Mouse (Mus musculus) CH12F3 (cell line): ENCODE data around the gene Rrbp1.

Source experiments
- in situ Hi-C: fragments of 300-500 bp; cut with MboI; formaldehyde crosslinking; loops from 2 replicates; pipeline ENCODE4 v1.14.3; 2020; ENCODE audit warnings: low sequenced_read_pairs

Gene Rrbp1

GRCm38 (mm10) chr2:144006686-144007085 lies 4.4 kb downstream of the Rrbp1 start:
- in situ Hi-C loops: loop anchor here (10.0 kb wide), 1 partner anchor 208 kb away; no protein-coding TSS in a partner anchor

DNA sequence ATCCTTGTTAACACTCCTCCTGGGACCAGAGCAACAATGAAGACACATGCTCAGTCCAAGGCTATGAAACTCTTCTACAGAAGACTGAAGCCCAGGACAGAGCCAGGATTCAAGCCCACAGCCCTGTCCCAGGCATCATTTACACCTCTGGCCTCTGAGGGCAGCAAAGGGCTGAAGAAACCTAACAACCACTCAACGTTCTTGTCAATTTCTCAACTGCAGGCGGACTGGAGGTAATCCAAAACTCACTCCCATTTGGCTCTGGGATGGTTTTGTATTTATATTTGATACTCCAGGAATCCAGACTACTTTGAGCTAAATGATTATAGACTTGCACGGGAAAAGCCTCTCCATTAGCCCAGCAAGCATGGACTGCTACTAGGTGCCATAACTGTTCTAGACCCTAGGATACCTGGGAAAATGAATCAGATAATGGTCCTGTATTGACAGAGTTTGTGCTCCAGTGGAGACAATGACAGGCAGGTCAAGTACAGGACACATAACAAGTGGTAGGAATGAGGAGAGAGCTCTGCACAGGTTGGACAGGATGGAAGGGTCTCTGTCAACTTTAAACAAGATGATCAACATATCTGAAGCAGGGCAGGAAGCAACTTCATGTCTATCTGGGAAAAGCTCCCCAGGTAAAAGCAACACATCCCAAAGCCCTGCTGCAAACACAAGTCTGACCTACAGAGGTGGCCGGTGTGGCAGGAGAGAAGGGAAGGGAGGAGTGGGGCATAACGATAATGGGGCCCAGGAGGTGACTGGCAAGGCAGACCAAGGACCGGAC lies 5.7 kb downstream of the Rrbp1 start:
- in situ Hi-C loops: loop anchor here (10.0 kb wide), 1 partner anchor 209 kb away; no protein-coding TSS in a partner anchor

- in situ Hi-C loops: loop anchor here (10.0 kb wide), 1 partner anchor 211 kb away; no protein-coding TSS in a partner anchor
Observed at GRCm38 (mm10) chr2:144003544-144003943, 7.5 kb downstream of the Rrbp1 start.

DNA sequence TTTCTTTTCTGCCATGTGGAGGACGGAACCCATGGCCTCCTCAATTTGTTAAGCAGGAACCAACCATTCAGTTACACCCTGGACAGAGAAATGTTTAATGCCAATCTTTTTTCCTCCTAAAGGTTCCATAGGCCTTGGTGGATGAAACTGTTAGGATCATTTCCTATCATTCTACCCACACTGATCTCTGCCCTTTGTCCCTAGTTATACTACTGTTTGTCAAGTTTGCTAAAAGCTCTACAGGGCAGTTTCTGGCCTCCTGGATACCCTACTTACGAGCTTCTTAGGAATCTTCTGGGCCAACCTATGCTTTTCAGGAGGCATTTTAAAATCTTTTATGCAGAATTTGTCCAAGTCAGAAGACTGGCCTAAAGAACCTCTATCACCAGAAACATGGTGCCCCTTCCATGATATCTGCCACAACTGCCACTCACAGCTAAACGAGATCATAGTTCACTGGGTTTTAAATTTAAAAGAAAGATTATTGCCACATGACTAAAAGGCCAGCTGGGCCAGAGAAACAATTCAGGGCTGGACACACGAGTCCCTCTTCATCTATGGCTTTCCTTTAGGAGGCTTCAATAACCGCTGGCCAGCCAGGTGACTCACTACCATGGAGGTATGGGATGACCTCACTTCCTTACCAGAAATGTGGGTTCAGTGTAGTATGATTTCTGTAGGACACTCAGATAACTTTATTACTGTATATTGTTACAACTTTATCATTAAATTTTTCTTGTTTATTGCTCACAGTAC lies 8.7 kb downstream of the Rrbp1 start:
- in situ Hi-C loops: loop anchor here (10.0 kb wide), 1 partner anchor 212 kb away; no protein-coding TSS in a partner anchor

GRCm38 (mm10) chr2:143992977-143993376 lies 18.1 kb downstream of the Rrbp1 start:
- in situ Hi-C loops: no loop called here

DNA sequence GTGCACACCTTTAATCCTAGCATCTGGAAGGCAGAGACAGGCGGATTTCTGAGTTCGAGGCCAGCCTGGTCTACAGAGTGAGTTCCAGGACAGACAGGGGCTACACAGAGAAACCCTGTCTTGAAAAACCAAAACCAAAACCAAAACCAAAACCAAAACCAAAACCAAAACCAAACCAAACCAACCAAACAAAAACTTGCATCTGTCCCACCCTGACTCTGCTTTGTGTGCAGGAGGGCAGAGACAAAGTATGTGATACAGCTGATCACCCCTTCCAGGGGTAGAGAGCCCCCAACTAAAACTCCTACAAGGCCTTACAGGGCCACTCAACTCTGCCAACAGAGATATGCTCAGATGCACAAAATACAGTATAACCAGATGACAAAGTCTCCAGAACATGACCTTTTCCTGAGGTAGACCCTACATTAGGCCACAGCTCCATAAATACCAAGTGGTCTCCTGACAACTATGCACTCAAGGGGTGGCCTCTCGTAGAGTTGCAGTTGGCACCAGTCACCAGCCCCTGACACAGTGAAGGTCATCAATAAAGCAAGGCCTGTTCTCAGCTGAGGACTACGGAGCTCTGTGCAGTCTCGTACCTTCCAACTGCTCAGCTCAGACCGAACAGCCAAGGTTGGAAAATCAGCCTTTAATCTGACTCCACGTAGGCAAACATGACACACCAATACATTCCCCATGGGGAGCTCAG lies 18.9 kb downstream of the Rrbp1 start:
- in situ Hi-C loops: no loop called here

- in situ Hi-C loops: no loop called here
Observed at GRCm38 (mm10) chr2:143990997-143991396, 20.1 kb downstream of the Rrbp1 start.

GRCm38 (mm10) chr2:143988016-143988415 lies 23.0 kb downstream of the Rrbp1 start:
- in situ Hi-C loops: no loop called here

GRCm38 (mm10) chr2:143987485-143987884 lies 23.6 kb downstream of the Rrbp1 start:
- in situ Hi-C loops: no loop called here

DNA sequence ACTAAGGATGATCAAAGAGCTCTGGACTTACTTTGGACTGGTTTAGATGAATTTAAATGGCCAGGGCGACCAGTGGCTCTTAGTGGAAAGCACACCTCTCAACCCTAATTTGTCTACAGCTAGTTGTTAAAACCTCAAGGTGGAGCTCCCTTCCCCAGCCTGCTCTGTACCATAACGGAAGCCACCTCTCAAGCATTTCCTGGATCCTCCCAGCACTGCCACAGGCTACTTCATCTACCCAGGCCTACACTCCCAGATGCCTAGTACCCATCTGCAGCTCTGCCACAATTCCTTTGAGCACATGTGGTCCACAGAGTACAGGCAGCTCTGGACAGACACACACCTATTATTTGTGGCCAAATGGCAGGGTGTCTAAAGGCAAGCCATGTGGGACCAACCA lies 27.6 kb downstream of the Rrbp1 start:
- in situ Hi-C loops: loop anchor here (5.0 kb wide), 1 partner anchor 146 kb away; no protein-coding TSS in a partner anchor

- in situ Hi-C loops: loop anchor here (5.0 kb wide), 1 partner anchor 146 kb away; no protein-coding TSS in a partner anchor
Observed at GRCm38 (mm10) chr2:143982901-143983300, 28.2 kb downstream of the Rrbp1 start.

GRCm38 (mm10) chr2:143982152-143982551 lies 28.9 kb downstream of the Rrbp1 start:
- in situ Hi-C loops: loop anchor here (5.0 kb wide), 1 partner anchor 145 kb away; no protein-coding TSS in a partner anchor

DNA sequence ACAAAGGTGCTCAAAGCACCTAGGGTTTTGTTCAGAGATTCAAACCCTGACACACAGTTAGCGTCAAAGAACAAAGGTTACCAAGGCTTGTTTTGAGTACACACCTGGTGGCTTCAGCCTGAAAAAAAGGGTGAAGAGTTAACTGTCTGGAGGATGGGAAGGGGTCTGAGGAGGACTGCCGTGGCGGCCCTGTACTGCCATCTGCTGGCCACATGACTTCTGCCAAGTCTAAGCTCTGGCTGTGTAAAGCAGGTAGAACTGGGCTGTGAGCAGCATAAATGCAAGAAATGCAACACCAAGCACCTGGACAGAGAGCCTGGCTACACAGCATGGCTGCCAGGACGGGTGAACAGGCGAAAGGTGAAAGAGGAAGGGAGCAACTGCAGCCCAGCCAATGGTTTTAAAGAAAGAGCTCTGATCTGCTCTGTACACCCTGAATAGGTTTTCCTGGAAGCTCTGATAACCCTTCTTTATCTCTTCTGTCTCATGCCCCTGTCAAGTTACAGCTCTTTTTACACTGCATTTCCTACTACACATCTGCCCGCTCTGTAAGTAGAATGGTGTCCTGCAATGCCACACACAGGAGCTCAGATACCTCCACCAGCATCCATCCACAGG lies 30.2 kb downstream of the Rrbp1 start:
- in situ Hi-C loops: loop anchor here (5.0 kb wide), 1 partner anchor 144 kb away; no protein-coding TSS in a partner anchor

- in situ Hi-C loops: no loop called here
Observed at GRCm38 (mm10) chr2:143978444-143979147, 32.5 kb downstream of the Rrbp1 start.

- in situ Hi-C loops: no loop called here
Observed at GRCm38 (mm10) chr2:143975146-143975649, 35.9 kb downstream of the Rrbp1 start.

DNA sequence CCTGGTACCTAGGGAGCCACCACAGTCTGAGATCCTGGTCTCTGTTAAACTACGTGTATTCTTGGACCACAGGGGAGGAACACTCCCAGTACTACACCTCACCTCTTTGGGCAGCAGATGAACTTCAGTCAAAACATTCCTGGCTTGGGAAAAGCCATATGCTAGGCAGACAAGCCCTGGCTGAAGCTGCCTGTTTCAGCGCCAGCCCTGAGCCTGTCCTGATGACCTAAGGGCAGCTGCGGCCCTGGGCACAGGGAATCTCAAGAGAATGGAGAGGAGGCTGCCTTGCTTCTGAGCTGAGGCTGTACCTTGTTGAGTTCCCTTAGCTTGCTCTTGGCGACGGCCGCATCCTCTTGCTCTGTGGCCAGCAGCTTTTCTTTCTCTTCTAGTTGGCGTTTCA lies 37.9 kb downstream of the Rrbp1 start:
- in situ Hi-C loops: no loop called here

DNA sequence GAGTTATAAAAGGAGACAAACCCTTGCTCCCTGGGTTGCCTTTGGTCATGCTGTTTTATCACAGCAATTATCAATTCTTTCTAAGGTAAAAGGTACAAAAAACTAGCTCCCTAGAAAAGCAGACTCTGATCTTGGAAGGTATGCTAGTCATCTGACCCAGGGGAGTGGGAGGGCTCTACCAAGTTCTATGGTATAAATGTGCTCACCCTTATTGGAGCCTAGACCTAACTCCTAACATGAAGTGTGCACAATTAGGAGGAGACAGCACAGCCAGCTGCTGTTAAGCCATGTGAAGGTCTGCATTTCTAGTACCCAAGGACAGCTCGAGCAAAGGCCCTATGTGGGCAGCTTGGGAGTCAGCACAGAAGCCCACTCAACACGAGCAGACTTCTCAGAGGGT lies 39.2 kb downstream of the Rrbp1 start:
- in situ Hi-C loops: no loop called here

DNA sequence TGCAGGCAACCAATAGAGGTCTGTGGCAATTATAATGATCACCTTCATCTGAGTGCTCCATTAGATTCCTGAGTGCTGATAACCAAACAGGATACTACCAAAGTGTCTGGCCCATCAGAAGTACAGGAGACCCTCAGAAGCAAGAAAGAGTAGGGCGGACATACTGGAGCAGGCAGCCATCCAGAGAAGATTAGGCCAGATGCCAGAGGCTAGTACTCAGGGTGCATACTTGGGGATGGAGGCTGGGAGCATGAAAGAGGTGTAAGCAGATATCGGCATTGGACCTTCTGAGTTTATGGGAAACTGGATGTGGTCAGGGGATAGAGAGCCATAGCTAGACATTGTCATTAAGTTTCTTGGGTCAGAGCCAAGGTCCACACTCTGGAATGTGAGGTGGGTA lies 40.2 kb downstream of the Rrbp1 start:
- in situ Hi-C loops: no loop called here

GRCm38 (mm10) chr2:143969260-143969659 lies 41.8 kb downstream of the Rrbp1 start:
- in situ Hi-C loops: no loop called here

DNA sequence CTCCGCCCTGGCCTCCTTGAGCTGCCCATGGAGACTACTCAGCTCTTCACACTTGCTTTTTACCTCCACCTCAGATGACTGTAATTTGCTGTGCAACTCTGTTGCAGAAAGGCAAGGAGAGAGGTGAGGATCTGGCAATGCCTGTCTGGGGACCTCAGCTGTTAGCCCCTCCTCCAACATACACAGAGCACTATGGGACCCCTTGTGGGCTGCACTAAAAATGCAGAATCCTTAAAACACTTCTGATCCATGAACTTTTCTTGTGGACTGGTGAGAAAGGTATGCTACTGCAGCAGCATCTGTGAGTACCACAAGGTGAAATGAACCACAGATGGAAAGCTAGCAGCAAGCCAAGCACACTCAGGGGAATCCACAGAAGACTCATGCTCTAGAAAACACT lies 47.7 kb downstream of the Rrbp1 start:
- in situ Hi-C loops: no loop called here
